In genomic region chr13:95281740-95282673, GRCm38 (mm10) we compare ENCODE assay signal across 10 mouse cellular contexts. TPM values are rescaled to one million over a fixed set of nuclear protein-coding genes. Genes with fewer than 3 reads are reported as not detected.
A peak's percentile ranks its signal among the peaks of the same experiment; 100 is the strongest.
DNase-seq lines count a peak whose midpoint lies in the region; ATAC-seq lines count a peak whose summit lies in the region.
"Had no signal": no experiment of that assay in that cellular context is flagged by ENCODE, and none has a peak within 500 bp of the region (broad histone marks: within the 10 kb centered on the region; RNA-seq: fewer than 3 reads in every experiment).

No protein-coding gene starts in this region.

- H3K9me3 ChIP-seq in intestine, embryonic 14.5 days (ENCODE audit: control insufficient read depth, low read length): no peaks in the 10 kb centered on the region
- no peaks in the 10 kb centered on the region for H3K9me3 ChIP-seq in neural tube, embryonic 13.5 days
- H3K9me3 ChIP-seq: limb, embryonic 15.5 days; neural tube, embryonic 12.5 days had no signal

- H3K27ac ChIP-seq in intestine, embryonic 14.5 days (ENCODE audit: low read depth): 0 out of 2 replicates have a peak overlapping the region, but pooled peaks have one; percentile 11
- H3K27ac ChIP-seq in neural tube, embryonic 13.5 days (replicated peaks): no peak overlapping the region
- H3K27ac ChIP-seq: limb, embryonic 15.5 days; neural tube, embryonic 12.5 days had no signal

- no peaks in the 10 kb centered on the region for H3K27me3 ChIP-seq in intestine, embryonic 14.5 days (replicated peaks; ENCODE audit: control insufficient read depth, insufficient read depth, low read length)
- no peaks in the 10 kb centered on the region for H3K27me3 ChIP-seq in neural tube, embryonic 13.5 days
- H3K27me3 ChIP-seq: limb, embryonic 15.5 days; neural tube, embryonic 12.5 days had no signal

- H3K4me1 ChIP-seq in intestine, embryonic 14.5 days (replicated peaks; ENCODE audit: control insufficient read depth, insufficient read depth, low read length): no peaks in the 10 kb centered on the region
- H3K4me1 ChIP-seq in neural tube, embryonic 13.5 days (replicated peaks): peaks cover 8% of the 10 kb centered on the region; the same call in 1 of the 2 replicates
- H3K4me1 ChIP-seq: neural tube, embryonic 12.5 days had no signal

- 0 out of 2 replicates have a peak, but pooled peaks have one; percentile 62 for ATAC-seq in intestine, embryonic 14.5 days (replicated peaks; ENCODE audit: low FRiP score, low TSS enrichment, low read depth)
- peak; percentile 36; the same call in 1 of the 2 replicates for ATAC-seq in neural tube, embryonic 13.5 days (ENCODE audit: low read depth)
- ATAC-seq in frontal cortex, adult (ENCODE audit: low TSS enrichment): no peak

- H3K9ac ChIP-seq in intestine, embryonic 14.5 days (ENCODE audit: low read length): no peak overlapping the region
- no peak overlapping the region for H3K9ac ChIP-seq in neural tube, embryonic 13.5 days
- H3K9ac ChIP-seq: limb, embryonic 15.5 days; neural tube, embryonic 12.5 days had no signal

- peak; percentile 6 to 20 for DNase-seq in heart, postnatal 14 days
- DNase-seq in heart, postnatal 36 days: no peak
- peak; percentile 50 to 84 for DNase-seq in adrenal gland, adult (ENCODE audit: inconsistent age in 2 of 2, low spot score in 1 of 2)
- DNase-seq in intestine, embryonic 14.5 days (ENCODE audit: low spot score): no peak
- DNase-seq in c-Kit-positive CD71-positive TER-119-positive erythroid progenitor cells, embryonic 14.5 days (ENCODE audit: low spot score): no peak
- no peak for DNase-seq in urinary bladder, postnatal 25 days (ENCODE audit: low spot score)

- intact Hi-C loops in heart, postnatal 14 days (cut with DNase I): no loop called here
- intact Hi-C loops in heart, postnatal 36 days (cut with DNase I): no loop called here

- no peak overlapping the region for H3K4me2 ChIP-seq in intestine, embryonic 14.5 days (ENCODE audit: low read length)
- H3K4me2 ChIP-seq in neural tube, embryonic 13.5 days: no peak overlapping the region
- H3K4me2 ChIP-seq: limb, embryonic 15.5 days; neural tube, embryonic 12.5 days had no signal

- no peaks in the 10 kb centered on the region for H3K36me3 ChIP-seq in intestine, embryonic 14.5 days (ENCODE audit: control insufficient read depth, insufficient read depth, low read length)
- H3K36me3 ChIP-seq in neural tube, embryonic 13.5 days: no peaks in the 10 kb centered on the region
- H3K36me3 ChIP-seq: limb, embryonic 15.5 days; neural tube, embryonic 12.5 days had no signal

- H3K4me3 ChIP-seq in intestine, embryonic 14.5 days (ENCODE audit: low read depth, low read length): no peak overlapping the region
- H3K4me3 ChIP-seq in neural tube, embryonic 13.5 days: no peak overlapping the region
- H3K4me3 ChIP-seq: limb, embryonic 15.5 days; neural tube, embryonic 12.5 days had no signal

- WGBS in intestine, embryonic 14.5 days: 27% methylated on average over 6 of the region's 7 CpGs
- 35% methylated on average over 6 of the region's 7 CpGs for WGBS in neural tube, embryonic 13.5 days

RNA-seq across cellular contexts. Expression of gene Pde8b, which starts 31.9 kb away (rescaled TPM):
- 1 to 10 TPM; 5.2 to 6.1 TPM for total RNA-seq in heart, postnatal 14 days (2021)
- total RNA-seq in heart, postnatal 36 days (2021): 1 to 10 TPM; 3.6 to 3.7 TPM
- polyA plus RNA-seq in intestine, embryonic 14.5 days (2014; fragmentation: Nextera tagmentation; extraction: Ambion mirVana): 6.4 and 6.9 TPM in 2 replicates
- polyA plus RNA-seq in neural tube, embryonic 13.5 days (2015; fragmentation: Nextera tagmentation; extraction: Ambion mirVana): 5.8 and 7.2 TPM in 2 replicates

RNA-seq across cellular contexts. Expression of gene Zbed3, which starts 41.4 kb away (rescaled TPM):
- 10 to 100 TPM; 17.8 to 19.7 TPM for total RNA-seq in heart, postnatal 14 days (2021)
- 10 to 100 TPM; 14.3 to 17.2 TPM for total RNA-seq in heart, postnatal 36 days (2021)
- 53.0 and 55.2 TPM in 2 replicates for polyA plus RNA-seq in intestine, embryonic 14.5 days (2014; fragmentation: Nextera tagmentation; extraction: Ambion mirVana)
- polyA plus RNA-seq in neural tube, embryonic 13.5 days (2015; fragmentation: Nextera tagmentation; extraction: Ambion mirVana): 38.2 and 44.3 TPM in 2 replicates

Comparison
In these comparisons a context has a peak if more than half of its experiments do, and no peak if none do; other contexts are left out.
1. DNase-seq: peak in heart, postnatal 14 days (2 of 2) and adrenal gland, adult (2 of 2); none in heart, postnatal 36 days (0 of 2), intestine, embryonic 14.5 days (single experiment), c-Kit-positive CD71-positive TER-119-positive erythroid progenitor cells, embryonic 14.5 days (single experiment) and urinary bladder, postnatal 25 days (single experiment).